Mouse (Mus musculus) liver, adult (tissue): ENCODE measurements around the gene Sox5.

Experiments
- GATA4 ChIP-seq: IDR thresholded peaks from 2 replicates; pipeline ENCODE4 v1.6.1; 2014; ENCODE audit warnings: mild to moderate bottlenecking, low read length; ENCODE audit not compliant: insufficient replicate concordance

The Sox5 gene

DNA sequence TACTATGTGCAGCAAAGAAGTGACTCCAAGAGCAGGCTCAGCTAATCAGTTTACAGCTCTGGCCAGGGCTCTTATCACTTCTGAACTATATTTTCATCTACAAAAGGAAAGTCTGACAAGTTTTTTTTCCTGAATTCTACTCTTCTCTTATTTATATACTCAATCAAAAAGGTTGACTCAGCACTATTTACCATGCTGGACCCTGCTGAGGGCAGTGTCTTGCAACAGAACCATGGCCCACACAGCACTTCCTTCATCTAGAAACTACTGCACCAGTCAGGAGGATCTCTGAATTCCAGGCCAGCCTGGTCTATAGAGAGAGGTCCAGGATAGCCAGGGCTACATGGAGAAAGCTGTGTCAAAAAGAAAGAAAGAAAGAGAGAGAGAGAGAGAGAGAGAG is 771.5 kb downstream of the Sox5 start:
- TF ChIP-seq GATA4, result no peak

DNA sequence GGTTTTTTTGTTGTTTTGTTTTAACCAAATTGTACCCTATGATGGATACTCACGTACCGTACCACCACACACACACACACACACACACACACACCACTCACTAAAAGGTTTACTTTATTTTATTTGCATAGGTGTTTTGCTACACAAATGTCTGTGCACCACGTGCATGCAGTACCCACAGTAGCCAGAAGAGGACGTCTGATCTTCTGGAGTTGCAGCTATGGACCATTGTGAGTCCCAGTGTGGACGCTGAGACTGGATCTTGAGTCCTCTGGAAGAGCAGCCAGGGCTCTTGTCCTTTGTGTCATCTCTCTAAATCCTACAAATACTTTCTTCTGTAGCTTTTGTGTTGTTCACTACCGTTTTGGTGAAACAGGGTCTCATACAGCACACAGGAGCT is 776.6 kb downstream of the Sox5 start:
- TF ChIP-seq GATA4, result no peak

DNA sequence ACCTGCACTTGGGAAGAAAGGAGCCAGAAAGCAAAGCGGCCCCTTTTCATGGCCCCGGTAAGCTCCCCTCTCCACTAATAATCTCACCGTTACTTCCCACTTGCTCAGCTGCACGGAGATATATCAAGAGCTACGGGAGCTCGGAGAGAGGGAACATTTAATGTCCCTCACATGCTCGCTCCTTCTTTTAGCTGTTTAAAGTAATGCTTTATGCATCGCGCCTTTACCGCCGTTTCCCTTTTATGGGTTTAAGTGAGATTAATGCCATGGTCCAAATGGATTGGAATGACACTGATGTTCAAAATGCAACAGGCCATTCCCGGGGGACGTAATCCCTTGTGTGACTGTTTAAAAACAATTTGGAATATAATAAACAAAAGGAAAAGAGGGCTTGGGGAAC is 783.6 kb downstream of the Sox5 start:
- TF ChIP-seq GATA4, result no peak

DNA sequence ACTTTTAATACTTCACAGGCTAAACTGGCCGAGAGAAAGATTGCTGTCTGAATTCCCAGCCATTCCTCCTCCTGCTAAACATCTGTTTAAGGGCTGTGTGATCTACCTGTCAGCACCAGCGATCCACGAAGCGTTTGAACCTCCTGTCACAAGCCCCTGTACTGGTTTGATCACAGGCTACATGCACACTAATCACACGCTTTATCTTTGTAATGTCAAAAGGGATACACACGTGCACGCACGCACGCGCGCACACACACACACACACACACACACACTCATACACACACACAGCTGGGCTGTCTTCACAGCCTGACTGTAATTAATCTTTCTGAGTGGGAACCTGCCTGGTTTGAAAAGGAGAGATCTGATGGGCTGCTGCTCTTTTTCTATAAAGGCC is 784.2 kb downstream of the Sox5 start:
- TF ChIP-seq GATA4, result no peak

DNA sequence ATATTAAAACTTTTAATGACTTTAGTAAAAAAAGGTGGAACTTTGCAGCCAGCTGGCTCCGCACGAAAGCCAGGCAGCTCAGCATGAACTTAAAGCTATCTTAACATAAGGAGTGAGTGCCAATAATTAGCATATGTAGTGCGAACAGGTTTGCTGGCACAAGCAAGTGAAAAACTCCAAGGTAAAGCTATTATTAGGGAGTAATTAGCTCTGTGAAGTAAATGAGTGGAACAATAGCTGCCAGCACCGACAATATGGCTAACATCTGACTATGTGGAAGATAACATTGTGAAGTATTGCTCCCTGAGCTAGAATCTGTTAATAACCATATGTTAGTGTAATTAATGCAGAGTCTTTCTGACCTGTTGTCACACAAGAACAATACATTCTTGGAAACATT is 786.7 kb downstream of the Sox5 start:
- TF ChIP-seq GATA4, result no peak

DNA sequence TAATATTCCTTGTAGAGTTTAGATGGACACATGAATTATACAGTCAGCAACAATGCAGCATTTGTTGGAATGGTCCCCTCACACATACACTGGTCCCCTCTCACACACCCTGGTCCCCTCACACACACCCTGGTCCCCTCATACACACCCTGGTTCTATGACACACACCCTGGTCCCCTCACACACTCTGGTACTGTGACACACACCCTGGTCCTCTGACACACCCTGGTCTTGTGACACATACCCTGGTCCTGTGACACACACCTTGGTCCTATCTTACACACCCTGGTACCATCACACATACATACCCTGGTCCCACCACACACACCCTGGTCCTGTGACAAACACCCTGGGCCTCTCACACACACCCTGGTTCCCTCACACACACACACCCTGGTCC is 794.2 kb downstream of the Sox5 start:
- TF ChIP-seq GATA4, result no peak

DNA sequence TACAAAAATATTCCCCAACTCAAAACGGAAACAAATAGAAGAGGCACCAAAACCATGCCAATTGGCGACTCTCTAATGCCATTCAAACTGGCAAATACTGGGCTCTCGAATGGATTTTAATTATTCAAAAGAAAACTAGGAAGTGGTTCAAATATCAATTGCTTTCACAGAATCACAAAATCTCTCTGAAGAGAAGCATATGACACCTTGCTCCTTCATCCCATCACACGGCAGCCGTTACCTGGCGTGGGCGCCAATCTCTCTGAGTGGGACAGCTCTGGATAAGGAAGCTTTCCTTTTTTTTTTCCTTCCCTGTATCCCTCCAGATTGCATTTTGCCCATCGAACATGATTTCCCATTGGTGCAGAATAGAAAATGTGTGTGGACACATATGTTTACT is 801.6 kb downstream of the Sox5 start:
- TF ChIP-seq GATA4, result no peak

DNA sequence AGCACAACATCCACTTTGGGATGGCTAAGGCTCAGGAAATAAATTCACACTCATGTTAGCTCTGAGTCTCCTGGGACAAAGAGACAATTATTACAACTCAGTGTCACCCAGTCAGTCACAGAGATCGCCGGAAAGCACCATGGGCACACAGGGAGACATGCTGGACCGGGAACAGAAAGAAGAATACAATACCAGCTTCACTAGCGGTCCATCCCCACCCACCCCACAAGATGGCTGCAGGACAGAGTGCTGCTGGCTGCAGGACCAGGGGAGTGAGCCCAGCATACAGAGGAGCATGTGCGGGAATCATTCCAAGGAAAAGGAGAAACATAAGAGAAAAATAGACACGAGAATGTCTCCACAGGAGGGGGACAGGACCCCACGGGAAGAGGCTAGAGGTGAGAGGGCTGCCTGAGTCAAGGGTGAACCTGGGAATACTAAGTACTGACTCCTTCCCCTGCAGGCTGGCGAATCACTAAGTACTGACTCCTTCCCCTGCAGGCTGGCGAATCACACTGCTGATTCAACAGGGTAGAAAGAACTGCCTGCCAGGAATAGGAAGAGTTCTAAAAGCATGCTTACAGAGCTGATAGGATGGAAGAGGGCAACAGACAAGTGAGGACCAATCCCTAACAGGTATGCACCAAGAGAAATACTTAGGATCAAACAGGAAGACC is 813.9 kb downstream of the Sox5 start:
- no peak for TF ChIP-seq GATA4

DNA sequence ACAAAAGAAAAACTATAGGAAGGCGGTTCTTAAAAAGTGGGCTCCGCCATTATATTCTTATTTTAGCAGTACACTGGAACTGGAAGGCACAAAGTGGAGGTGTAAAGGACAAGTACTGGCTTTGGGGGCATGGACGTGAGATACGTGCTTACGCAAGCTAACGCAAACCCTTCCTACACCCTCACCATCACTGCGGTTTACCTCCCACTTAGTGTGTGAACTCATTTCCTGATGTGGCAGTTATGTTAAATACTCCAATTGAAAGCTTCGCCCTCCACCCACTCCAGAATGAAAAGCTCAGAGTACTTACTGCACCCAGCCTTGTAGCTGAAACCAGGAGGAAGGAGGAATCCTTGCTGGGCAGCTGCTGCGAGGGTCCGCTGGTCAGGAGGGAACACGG is 821.3 kb downstream of the Sox5 start:
- no peak for TF ChIP-seq GATA4

DNA sequence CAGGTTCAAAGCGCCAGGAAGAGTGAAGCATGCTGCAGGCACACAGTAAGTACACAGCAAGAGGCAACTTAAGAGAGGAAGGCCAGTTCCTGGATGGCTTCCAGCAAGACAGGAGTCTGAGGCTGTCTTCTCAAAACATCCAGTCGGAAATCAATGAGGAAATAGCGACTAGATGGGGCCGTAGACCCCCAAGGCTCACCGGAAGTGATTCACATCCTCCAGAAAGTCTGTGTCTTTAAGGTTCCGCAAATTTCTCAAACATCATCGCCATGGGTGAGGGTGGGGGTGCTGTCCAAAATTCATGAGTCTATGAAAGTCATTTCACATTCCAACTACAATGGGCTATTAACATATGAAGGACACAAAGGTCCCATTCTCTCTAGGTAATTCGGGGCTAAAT is 821.7 kb downstream of the Sox5 start:
- TF ChIP-seq GATA4, result no peak

DNA sequence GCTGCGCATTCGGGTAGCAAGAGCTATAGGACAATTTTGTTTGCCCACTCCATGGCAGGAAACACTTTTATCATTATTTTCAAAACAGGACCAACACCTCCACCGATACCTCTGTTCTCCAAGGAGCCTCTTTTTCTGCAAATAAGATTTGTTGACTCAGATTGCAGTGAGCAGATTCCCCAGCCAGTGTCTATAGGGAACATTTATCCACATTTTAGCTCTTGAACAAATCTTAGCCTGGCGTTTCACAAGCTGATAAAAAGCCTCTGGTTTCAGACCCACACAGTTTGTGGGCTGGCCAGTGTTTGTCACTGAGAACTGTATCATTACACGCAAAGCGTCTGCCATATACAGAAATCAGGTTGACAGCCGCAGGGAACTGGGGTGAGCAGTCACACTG is 823.4 kb downstream of the Sox5 start:
- no peak for TF ChIP-seq GATA4

DNA sequence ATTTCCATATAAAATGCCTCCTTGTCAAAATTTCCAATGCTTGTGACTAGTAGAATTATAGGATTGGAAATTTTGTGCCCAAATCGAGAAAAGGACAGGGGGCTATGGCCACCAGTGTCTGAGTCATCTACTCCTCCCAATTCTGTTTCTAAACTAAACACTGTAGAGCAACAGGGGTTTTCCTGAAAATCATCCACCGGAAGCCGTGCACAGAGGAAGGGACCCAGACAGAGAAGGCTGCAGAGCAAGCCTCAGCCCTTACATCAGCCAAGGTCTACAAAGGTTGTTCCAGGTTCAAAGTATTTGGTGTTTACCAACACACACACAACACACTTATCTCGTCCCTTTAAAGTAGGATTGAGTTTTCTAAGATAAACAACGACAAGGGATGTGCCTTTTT is 824.7 kb downstream of the Sox5 start:
- TF ChIP-seq GATA4, result no peak

DNA sequence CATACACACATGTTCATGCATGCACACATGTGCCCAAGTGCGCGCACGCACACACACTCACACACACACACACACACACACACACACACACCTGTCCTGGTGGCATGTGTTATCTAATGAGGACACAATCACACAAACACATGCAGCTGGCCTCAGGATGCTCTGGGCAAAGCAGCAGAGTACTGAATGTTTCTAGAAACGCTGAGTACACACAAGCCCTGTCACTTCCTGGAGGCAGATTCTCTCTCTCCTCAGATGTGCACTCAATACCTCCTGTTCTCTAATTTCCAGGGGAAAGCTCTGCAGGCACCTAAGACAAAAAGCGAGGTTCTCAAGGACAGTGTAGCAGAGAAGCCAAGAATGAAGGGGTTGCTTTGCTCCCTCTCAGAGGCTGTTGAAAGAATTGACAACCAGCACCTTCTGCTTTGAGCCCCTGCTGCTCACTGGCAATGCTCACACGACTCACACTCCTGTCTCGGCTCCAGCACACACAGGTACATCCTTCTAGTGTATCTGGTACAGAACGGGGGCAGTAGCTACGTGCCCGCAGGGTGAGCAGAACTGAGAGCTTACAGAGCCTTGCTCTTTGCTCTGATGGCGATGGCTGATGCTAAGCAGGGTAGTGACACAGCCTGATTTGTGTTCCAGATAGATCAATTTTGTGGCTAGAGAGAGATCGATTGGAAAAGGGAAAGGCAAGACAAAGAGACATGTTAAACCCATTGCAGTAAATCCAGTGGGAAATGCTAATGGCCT is 833.0 kb downstream of the Sox5 start:
- no peak for TF ChIP-seq GATA4

DNA sequence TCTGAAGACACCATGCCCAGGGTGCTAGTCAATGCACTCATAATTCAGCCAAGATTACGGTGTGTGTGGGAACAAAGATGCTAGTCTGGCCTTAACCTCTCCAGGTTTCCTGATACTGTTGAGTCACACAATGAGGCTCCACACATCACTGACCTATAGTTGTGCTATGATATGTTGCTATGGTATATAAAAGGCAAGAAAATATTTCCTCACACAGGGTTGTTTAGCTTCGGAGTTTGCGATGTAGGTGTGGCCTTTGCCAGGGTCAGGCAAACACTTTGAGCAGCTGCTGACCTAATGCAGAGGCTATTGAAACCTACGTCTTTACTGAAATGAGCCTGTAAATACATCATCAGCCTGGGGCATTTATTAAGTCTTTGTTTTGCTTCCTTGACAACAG is 833.7 kb downstream of the Sox5 start:
- TF ChIP-seq GATA4, result no peak

DNA sequence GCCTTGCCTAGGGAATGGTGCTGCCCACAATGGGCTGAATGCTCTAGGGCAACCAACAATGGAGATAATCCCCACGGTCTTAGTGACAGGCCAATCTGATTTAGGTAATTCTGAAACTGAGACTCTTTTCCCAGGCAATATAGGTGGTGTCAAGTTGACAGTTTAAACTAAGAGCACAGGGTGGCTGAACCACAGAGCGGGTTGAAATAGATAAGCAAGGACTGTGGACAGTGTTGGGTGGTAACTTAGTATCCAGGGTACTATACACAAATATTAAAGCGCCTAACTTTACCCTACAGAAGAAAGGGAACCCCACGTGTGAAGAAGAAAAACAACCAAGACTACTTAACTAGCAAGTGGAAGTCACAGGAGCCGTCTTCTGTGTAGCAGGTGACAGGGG is 838.7 kb downstream of the Sox5 start:
- TF ChIP-seq GATA4, result no peak

DNA sequence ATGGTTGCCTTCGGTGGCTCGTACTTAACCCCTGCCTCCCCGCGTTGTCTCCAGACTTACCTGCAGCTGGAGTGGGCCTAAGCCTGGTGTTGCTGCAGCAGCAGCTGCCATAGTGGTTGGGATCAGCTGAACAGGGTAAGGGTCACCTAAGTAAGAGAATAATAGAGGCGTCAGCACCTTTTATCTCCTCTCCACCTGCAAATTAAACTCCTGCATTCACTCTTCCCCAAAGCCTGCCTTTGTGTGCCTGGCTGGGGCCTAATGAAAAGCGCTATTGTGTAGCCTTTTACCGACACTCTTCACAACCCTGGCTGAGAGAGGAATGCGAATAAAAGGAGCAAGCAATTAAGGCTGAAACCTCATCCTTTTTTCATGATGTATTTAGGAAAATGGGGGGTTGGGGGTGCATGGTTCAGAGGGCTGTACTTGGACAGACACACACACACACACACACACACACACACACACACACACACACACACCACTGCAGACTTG is 840.4 kb downstream of the Sox5 start:
- no peak for TF ChIP-seq GATA4

DNA sequence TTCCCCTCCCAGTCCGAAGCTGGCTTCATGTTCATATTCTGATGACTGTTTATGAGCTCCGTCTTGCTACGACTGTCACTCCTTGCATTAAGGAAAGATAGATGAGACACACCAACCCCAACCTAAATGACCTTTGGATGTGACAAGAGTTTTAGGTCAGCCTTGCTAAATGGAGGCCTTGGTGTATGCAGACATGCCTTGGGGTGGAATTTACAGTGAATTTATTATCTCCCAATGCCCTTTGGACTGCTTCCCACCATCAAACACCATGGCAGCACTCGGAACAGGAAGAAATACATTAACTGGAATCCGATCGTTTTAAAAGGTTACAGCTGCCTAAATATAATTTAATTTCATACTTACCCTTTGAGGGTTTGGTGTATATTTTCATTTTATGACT is 858.6 kb downstream of the Sox5 start:
- TF ChIP-seq GATA4, result no peak
